ENCODE assay signal across 12 mouse cellular contexts in the genomic region with DNA sequence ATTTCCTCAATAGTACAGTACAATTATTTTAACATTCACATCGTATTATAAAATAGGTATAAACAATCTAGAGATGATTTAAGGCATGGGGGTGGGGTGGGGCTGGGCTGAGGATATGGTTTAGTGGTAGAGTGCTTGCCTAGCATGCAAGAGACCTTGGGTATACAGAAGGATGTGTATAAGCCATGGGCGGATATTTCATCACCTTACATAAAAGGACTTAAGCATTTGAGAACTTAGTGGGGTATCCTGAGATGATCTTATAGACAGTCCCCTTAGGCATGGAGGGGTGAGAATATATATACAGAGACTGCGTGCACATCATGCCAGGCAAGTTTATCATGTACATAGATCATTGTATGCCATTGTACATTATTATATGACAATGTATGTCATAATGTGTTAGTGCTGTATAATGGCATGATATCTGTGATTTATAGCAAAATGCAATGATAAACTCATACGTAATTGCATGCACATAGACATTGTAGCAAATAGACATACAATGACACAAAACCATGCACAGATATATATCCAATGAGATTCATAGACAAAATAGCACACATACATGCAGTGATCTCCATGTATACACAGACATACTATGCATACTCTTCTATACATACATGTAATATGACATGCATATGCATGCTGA. TPM values are rescaled to one million over a fixed set of nuclear protein-coding genes. Genes with fewer than 3 reads are reported as not detected.
A peak's percentile ranks its signal among the peaks of the same experiment; 100 is the strongest.
DNase-seq lines count a peak whose midpoint lies in the region; ATAC-seq and TF ChIP-seq lines count a peak whose summit lies in the region.
"Had no signal": no experiment of that assay in that cellular context is flagged by ENCODE, and none has a peak within 500 bp of the region (broad histone marks: within the 10 kb centered on the region; RNA-seq: fewer than 3 reads in every experiment).

No protein-coding gene starts in this region.

- H3K9me3 ChIP-seq in midbrain, embryonic 11.5 days (ENCODE audit: control insufficient read depth, low read length): no peaks in the 10 kb centered on the region
- H3K9me3 ChIP-seq in midbrain, embryonic 13.5 days: no peaks in the 10 kb centered on the region
- H3K9me3 ChIP-seq in CH12.LX (replicated peaks; ENCODE audit: low read length): peaks cover 7% of the 10 kb centered on the region
- no peaks in the 10 kb centered on the region for H3K9me3 ChIP-seq in liver, embryonic 13.5 days (replicated peaks)
- H3K9me3 ChIP-seq in forebrain, embryonic 15.5 days: no peaks in the 10 kb centered on the region
- H3K9me3 ChIP-seq: neural tube, embryonic 12.5 days had no signal

- H3K4me3 ChIP-seq in midbrain, embryonic 11.5 days (ENCODE audit: low read depth, low read length): no peak overlapping the region
- H3K4me3 ChIP-seq in midbrain, embryonic 13.5 days (replicated peaks): no peak overlapping the region
- H3K4me3 ChIP-seq in CH12.LX (replicated peaks in 1 of 3; ENCODE audit: low read depth in 2 of 3, low read length in 2 of 3, poor library complexity in 1 of 3): no peak overlapping the region
- H3K4me3 ChIP-seq in liver, embryonic 13.5 days (replicated peaks): no peak overlapping the region
- no peak overlapping the region for H3K4me3 ChIP-seq in forebrain, embryonic 15.5 days
- H3K4me3 ChIP-seq: neural tube, embryonic 12.5 days had no signal

- H3K79me2 ChIP-seq in CH12.LX (replicated peaks; ENCODE audit: control insufficient read depth, extremely low read depth, insufficient read depth, poor library complexity, severe bottlenecking): peaks cover 22% of the 10 kb centered on the region

- peak; percentile 56 for TF ChIP-seq POLR2A in CH12.LX (IDR thresholded peaks at IDR 0.05; ENCODE audit: low read depth, low read length)

- dilution Hi-C loops in CH12.LX (cut with MboI; ENCODE audit: extremely low pct_ligation_motif_present, extremely low pct_unique_long_range_greater_than_20kb, low sequenced_read_pairs): no loop called here

- no peak for TF ChIP-seq RAD21 in CH12.LX (IDR thresholded peaks at IDR 0.05; ENCODE audit: low read depth, low read length)

- H3K36me3 ChIP-seq in midbrain, embryonic 11.5 days (ENCODE audit: control insufficient read depth, insufficient read depth, low read length): no peaks in the 10 kb centered on the region
- no peaks in the 10 kb centered on the region for H3K36me3 ChIP-seq in midbrain, embryonic 13.5 days
- H3K36me3 ChIP-seq in CH12.LX (replicated peaks in 1 of 2; ENCODE audit: control insufficient read depth in 1 of 2, insufficient read depth in 1 of 2, low read length in 1 of 2): peaks cover 28 to 43% of the 10 kb centered on the region in 2 experiments
- peaks cover 23% of the 10 kb centered on the region for H3K36me3 ChIP-seq in liver, embryonic 13.5 days
- no peaks in the 10 kb centered on the region for H3K36me3 ChIP-seq in forebrain, embryonic 15.5 days
- H3K36me3 ChIP-seq: neural tube, embryonic 12.5 days had no signal

- no peak overlapping the region for H3K9ac ChIP-seq in midbrain, embryonic 11.5 days (ENCODE audit: low read length)
- no peak overlapping the region for H3K9ac ChIP-seq in midbrain, embryonic 13.5 days (replicated peaks)
- peak overlapping the region; percentile 98; the same call in 1 of the 2 replicates for H3K9ac ChIP-seq in CH12.LX (ENCODE audit: insufficient read depth, low read depth)
- H3K9ac ChIP-seq in liver, embryonic 13.5 days: no peak overlapping the region
- no peak overlapping the region for H3K9ac ChIP-seq in forebrain, embryonic 15.5 days (replicated peaks)

- in situ Hi-C loops in CH12.LX (cut with MboI; ENCODE audit: low pct_ligation_motif_present, low pct_unique_long_range_greater_than_20kb, low sequenced_read_pairs): no loop called here

- TF ChIP-seq EP300 in CH12.LX (IDR thresholded peaks at IDR 0.05; ENCODE audit: low read length): no peak

- H3K4me2 ChIP-seq in midbrain, embryonic 11.5 days: no peak overlapping the region
- H3K4me2 ChIP-seq in midbrain, embryonic 13.5 days (replicated peaks): no peak overlapping the region
- no peak overlapping the region; the same call in 1 of the 2 replicates for H3K4me2 ChIP-seq in CH12.LX (ENCODE audit: insufficient read depth, low read depth, poor library complexity, severe bottlenecking)
- H3K4me2 ChIP-seq in liver, embryonic 13.5 days: 0 out of 2 replicates have a peak overlapping the region, but pooled peaks have one; percentile 88
- H3K4me2 ChIP-seq in forebrain, embryonic 15.5 days (replicated peaks): no peak overlapping the region

- DNase-seq in midbrain, embryonic 11.5 days (ENCODE audit: low spot score, missing footprints): peak; percentile 33
- peak; percentile 96 for DNase-seq in CH12.LX (ENCODE audit: extremely low read depth)
- no peak for DNase-seq in liver, embryonic 13.5 days
- peak; percentile 44 for DNase-seq in thymus, postnatal 14 days
- DNase-seq in retina, embryonic 14.5 days (ENCODE audit: low spot score): no peak
- DNase-seq: gastrocnemius, postnatal 14 days had no signal

- WGBS in midbrain, embryonic 11.5 days: 78% methylated on average over 4 of the region's 4 CpGs
- 79% methylated on average over 4 of the region's 4 CpGs for WGBS in midbrain, embryonic 13.5 days
- 12% methylated on average over 4 of the region's 4 CpGs for WGBS in liver, embryonic 13.5 days (ENCODE audit: insufficient replicate concordance)
- WGBS in forebrain, embryonic 15.5 days: 72% methylated on average over 4 of the region's 4 CpGs

- peaks cover 36% of the 10 kb centered on the region for H3K27me3 ChIP-seq in midbrain, embryonic 11.5 days (ENCODE audit: control insufficient read depth, insufficient read depth, low read length)
- peaks cover 23% of the 10 kb centered on the region for H3K27me3 ChIP-seq in midbrain, embryonic 13.5 days
- H3K27me3 ChIP-seq in CH12.LX (replicated peaks): no peaks in the 10 kb centered on the region
- peaks cover 40% of the 10 kb centered on the region for H3K27me3 ChIP-seq in liver, embryonic 13.5 days
- H3K27me3 ChIP-seq in forebrain, embryonic 15.5 days: no peaks in the 10 kb centered on the region; the same call in 1 of the 2 replicates

- no peak overlapping the region for H3K27ac ChIP-seq in midbrain, embryonic 11.5 days (ENCODE audit: low read depth, low read length)
- no peak overlapping the region for H3K27ac ChIP-seq in midbrain, embryonic 13.5 days
- H3K27ac ChIP-seq in CH12.LX (ENCODE audit: insufficient read depth, low read depth): peak overlapping the region; percentile 66
- H3K27ac ChIP-seq in liver, embryonic 13.5 days: peak overlapping the region; percentile 100
- H3K27ac ChIP-seq in forebrain, embryonic 15.5 days (replicated peaks): no peak overlapping the region
- H3K27ac ChIP-seq: neural tube, embryonic 12.5 days had no signal

- ATAC-seq in midbrain, embryonic 11.5 days (ENCODE audit: low FRiP score): no peak
- no peak for ATAC-seq in midbrain, embryonic 13.5 days
- ATAC-seq in liver, embryonic 13.5 days (ENCODE audit: low read depth): peak; percentile 38
- ATAC-seq in forebrain, embryonic 15.5 days (replicated peaks): no peak
- ATAC-seq: intestine, postnatal 0 days had no signal

- H3K4me1 ChIP-seq in midbrain, embryonic 11.5 days (ENCODE audit: control insufficient read depth, insufficient read depth, low read length): peaks cover 19% of the 10 kb centered on the region
- peaks cover 42% of the 10 kb centered on the region for H3K4me1 ChIP-seq in midbrain, embryonic 13.5 days (replicated peaks)
- peaks cover 16 to 48% of the 10 kb centered on the region in 2 experiments; a peak in 3 of 4 replicates for H3K4me1 ChIP-seq in CH12.LX (ENCODE audit: control insufficient read depth in 1 of 2, insufficient read depth in 2 of 2)
- H3K4me1 ChIP-seq in liver, embryonic 13.5 days (replicated peaks): peaks cover 57% of the 10 kb centered on the region
- peaks cover 42% of the 10 kb centered on the region for H3K4me1 ChIP-seq in forebrain, embryonic 15.5 days

- no peak for TF ChIP-seq CTCF in CH12.LX (conservative IDR thresholded peaks at IDR 0.05 in 1 of 2, IDR thresholded peaks at IDR 0.05 in 1 of 2; ENCODE audit: low read depth in 2 of 2, low read length in 2 of 2)

TF ChIP-seq in CH12.LX, 34 proteins besides CTCF, POLR2A, EP300 and RAD21:
- no peak for TF ChIP-seq PAX5 (IDR thresholded peaks at IDR 0.05; ENCODE audit: low read length)
- no peak for TF ChIP-seq TCF12 (IDR thresholded peaks at IDR 0.05; ENCODE audit: low read depth, low read length)
- no peak for TF ChIP-seq JUN (IDR thresholded peaks at IDR 0.05; ENCODE audit: insufficient read depth, low read depth, low read length)
- no peak for TF ChIP-seq USF2 (conservative IDR thresholded peaks at IDR 0.05; ENCODE audit: low read depth, low read length)
- no peak for TF ChIP-seq GABPA (IDR thresholded peaks at IDR 0.05; ENCODE audit: insufficient replicate concordance, low read depth, low read length)

RNA-seq across cellular contexts. Expression of a gene that starts 1.3 kb away (rescaled TPM):
- 7.0 and 9.0 TPM in 2 replicates for polyA plus RNA-seq in midbrain, embryonic 11.5 days (2014; fragmentation: Nextera tagmentation; extraction: Ambion mirVana)
- 41.1 and 48.7 TPM in 2 replicates for polyA plus RNA-seq in midbrain, embryonic 13.5 days (2015; fragmentation: Nextera tagmentation; extraction: Ambion mirVana)
- total RNA-seq in CH12.LX (2012; rRNA removed) (19.9 and 36.9 TPM in 2 replicates), CH12.LX (2014; rRNA removed) (12.8 and 16.5 TPM in 2 replicates)
- 11.6 and 12.3 TPM in 2 replicates for polyA plus RNA-seq in CH12.LX (2012; ENCODE audit: insufficient read length, low read depth)
- 2.7 and 3.1 TPM in 2 replicates for polyA plus RNA-seq in liver, embryonic 13.5 days (2015; fragmentation: Nextera tagmentation; extraction: Ambion mirVana)
- polyA plus RNA-seq in forebrain, embryonic 15.5 days (2015; fragmentation: Nextera tagmentation; extraction: Ambion mirVana): 30.3 and 31.8 TPM in 2 replicates
- polyA plus RNA-seq: heart, postnatal 0 days had no signal

RNA-seq across cellular contexts. Expression of a gene that starts 21.7 kb away (rescaled TPM):
- 148 and 163 TPM in 2 replicates for polyA plus RNA-seq in midbrain, embryonic 11.5 days (2014; fragmentation: Nextera tagmentation; extraction: Ambion mirVana)
- polyA plus RNA-seq in midbrain, embryonic 13.5 days (2015; fragmentation: Nextera tagmentation; extraction: Ambion mirVana): 165 and 177 TPM in 2 replicates
- total RNA-seq in CH12.LX (2012; rRNA removed): 241 and 287 TPM in 2 replicates
- 251 and 256 TPM in 2 replicates for total RNA-seq in CH12.LX (2014; rRNA removed)
- 220 and 229 TPM in 2 replicates for polyA plus RNA-seq in CH12.LX (2012; ENCODE audit: insufficient read length, low read depth)
- 219 and 233 TPM in 2 replicates for polyA plus RNA-seq in liver, embryonic 13.5 days (2015; fragmentation: Nextera tagmentation; extraction: Ambion mirVana)
- 160 and 164 TPM in 2 replicates for polyA plus RNA-seq in forebrain, embryonic 15.5 days (2015; fragmentation: Nextera tagmentation; extraction: Ambion mirVana)

RNA-seq across cellular contexts. Expression of a gene that starts 34.3 kb away (rescaled TPM):
- 2.6 and 2.9 TPM in 2 replicates for polyA plus RNA-seq in midbrain, embryonic 11.5 days (2014; fragmentation: Nextera tagmentation; extraction: Ambion mirVana)
- 0.31 and 0.41 TPM in 2 replicates for polyA plus RNA-seq in midbrain, embryonic 13.5 days (2015; fragmentation: Nextera tagmentation; extraction: Ambion mirVana)
- total RNA-seq in CH12.LX (2012; rRNA removed) (not detected in 2 replicates), CH12.LX (2014; rRNA removed) (not detected in 2 replicates)
- not detected in 2 replicates for polyA plus RNA-seq in CH12.LX (2012; ENCODE audit: insufficient read length, low read depth)
- 276 and 298 TPM in 2 replicates for polyA plus RNA-seq in liver, embryonic 13.5 days (2015; fragmentation: Nextera tagmentation; extraction: Ambion mirVana)
- polyA plus RNA-seq in forebrain, embryonic 15.5 days (2015; fragmentation: Nextera tagmentation; extraction: Ambion mirVana): 0.18 and 0.27 TPM in 2 replicates
- total RNA-seq: ES-E14; gastrocnemius, postnatal 14 days had no signal

Comparison
In these comparisons a context has a peak if more than half of its experiments do, and no peak if none do; other contexts are left out.
1. DNase-seq: peak in midbrain, embryonic 11.5 days (single experiment), CH12.LX (single experiment) and thymus, postnatal 14 days (single experiment); none in liver, embryonic 13.5 days (single experiment) and retina, embryonic 14.5 days (single experiment).
2. H3K27ac ChIP-seq: peak in CH12.LX (single experiment) and liver, embryonic 13.5 days (single experiment); none in midbrain, embryonic 11.5 days (single experiment), midbrain, embryonic 13.5 days (single experiment) and forebrain, embryonic 15.5 days (single experiment).
3. RNA of a gene that starts 34.3 kb away (polyA plus RNA-seq): 276 to 298 TPM in liver, embryonic 13.5 days; 2.6 to 2.9 TPM in midbrain, embryonic 11.5 days, 0.31 to 0.41 TPM in midbrain, embryonic 13.5 days, 0.18 to 0.27 TPM in forebrain, embryonic 15.5 days and not detected in CH12.LX; every median in the first group is over 10 times any median in the second.